Mouse (Mus musculus): ENCODE data around the gene Klhl8. TPM values are rescaled to one million over a fixed set of nuclear protein-coding genes. Genes with fewer than 3 reads are reported as not detected.

The Klhl8 gene
- total RNA-seq, 2 experiments from 2014 or later = 34.2 to 34.3 TPM

DNA sequence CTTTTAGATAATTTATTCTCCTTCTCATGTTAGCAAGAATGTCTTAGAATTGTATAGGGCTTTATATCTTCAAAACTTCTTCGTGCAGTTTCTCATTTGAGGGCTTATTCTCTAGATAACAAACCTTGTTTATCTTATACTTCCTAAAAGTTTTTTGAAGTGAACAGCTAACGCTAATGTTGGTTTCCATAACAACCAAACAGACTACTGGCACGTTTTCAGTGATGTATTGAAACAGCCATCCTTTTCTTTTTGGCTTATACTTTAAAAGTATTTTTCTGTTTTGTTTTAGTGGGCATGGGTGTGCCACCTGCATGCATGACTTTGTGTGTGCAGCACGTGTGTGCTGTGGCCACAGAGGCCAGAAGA lies 95.8 kb downstream of the Klhl8 start:
- no peak for DNase-seq (ENCODE audit: extremely low spot score in 1 of 2, low spot score in 1 of 2)

DNA sequence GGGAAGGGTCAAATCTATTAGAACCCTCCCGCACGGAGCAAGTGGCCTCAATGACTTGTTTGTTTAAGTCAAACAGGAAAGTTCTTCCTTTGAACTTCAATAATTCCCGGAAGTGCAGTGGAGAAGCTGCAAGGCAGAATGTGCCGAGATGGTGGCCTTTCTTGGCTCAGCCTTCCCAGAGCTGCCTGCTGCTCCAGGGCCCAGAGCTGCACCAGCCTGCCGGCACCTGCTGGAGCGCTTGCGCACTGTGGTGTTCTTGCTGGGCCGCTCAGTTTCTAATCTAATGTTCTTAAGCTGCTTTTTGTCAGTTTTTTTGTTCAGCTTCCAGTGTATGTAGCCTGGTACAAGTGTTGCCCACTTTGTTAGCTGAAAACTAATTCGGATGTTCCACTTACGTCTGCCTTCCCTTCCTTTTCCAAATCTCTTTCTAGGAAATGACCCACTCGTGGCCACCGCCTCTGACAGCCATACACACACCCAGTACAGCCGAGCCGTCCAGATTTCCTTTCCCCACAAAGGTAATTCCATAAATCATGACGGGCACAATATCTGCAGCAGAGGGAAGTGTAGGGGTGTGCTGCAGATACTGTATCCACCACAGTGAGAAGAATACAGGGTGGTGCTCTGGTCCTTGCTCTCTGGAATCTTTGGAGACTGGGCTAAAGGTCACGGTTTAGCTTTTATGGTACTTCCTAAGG lies 96.4 kb downstream of the Klhl8 start:
- DNase-seq (ENCODE audit: extremely low spot score in 1 of 2, low spot score in 1 of 2) = no peak

DNA sequence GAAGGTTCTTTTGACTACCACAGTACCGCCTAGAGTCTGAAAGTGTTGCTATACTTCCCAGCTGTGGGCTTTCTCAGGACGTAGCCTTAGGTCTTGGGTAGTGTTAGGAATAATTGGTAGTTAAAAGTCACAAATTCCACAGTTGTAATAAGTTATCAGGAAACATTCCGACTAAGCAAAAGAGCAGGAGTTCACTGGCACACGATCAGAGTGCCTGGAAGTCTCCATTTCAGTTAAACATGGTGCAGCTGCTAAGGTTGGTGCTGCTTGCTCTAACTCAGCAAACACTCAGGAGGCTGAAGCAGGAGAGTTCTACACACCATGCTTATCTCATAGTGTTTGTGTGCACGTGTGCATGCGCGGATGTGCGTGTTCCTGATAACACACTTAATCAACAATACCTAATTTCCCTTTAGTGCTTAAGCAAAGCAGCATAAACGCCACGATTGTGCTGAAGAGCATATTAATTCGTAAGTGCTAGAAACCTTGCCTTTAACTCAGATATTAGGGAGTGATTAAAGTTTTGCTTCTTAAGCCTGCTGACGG lies 97.0 kb downstream of the Klhl8 start:
- no peak for DNase-seq (ENCODE audit: extremely low spot score in 1 of 2, low spot score in 1 of 2)

DNA sequence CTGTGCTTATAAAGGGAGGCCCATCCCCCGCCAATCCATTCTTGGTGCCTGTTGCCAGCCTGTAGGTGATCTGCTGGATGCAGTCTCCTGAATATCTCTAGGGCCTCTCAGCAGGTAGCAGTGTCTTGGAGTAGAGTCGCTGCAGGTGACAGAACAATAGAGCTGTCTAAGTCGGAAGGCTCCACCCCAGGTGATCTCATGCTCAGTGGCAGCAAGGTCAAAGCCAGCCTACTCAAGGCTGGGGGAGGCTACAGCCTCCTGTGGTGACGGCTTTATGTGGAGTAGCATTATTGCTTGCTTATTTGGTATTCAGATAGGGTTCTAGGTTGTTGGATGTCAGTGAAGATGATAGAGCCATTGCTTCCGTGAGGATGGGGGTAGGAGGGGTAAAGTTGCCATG lies 97.8 kb downstream of the Klhl8 start:
- DNase-seq (ENCODE audit: extremely low spot score in 1 of 2, low spot score in 1 of 2) = no peak

Other genes with a start within 250 kb of the Klhl8 start
- gene Aff1, start 218.9 kb downstream of the Klhl8 start, total RNA-seq (2021) = 10 to 100 TPM; 14.1 to 14.2 TPM
- gene Hsd17b13, start 66.2 kb upstream of the Klhl8 start, total RNA-seq (2021) = not detected
- 10 to 100 TPM; 50.2 to 56.0 TPM for gene Hsd17b11, start 110.7 kb upstream of the Klhl8 start, total RNA-seq (2021)
- 10 to 100 TPM; 74.8 to 77.0 TPM for gene Nudt9, start 135.0 kb upstream of the Klhl8 start, total RNA-seq (2021)
- gene Gm17660, start 166.3 kb upstream of the Klhl8 start, total RNA-seq (2021) = under 1 TPM in 1 of 2 experiments, not detected in 1; 0.76 TPM
- 1,000 to 10,000 TPM; 1,421 to 1,512 TPM for gene Sparcl1, start 202.5 kb upstream of the Klhl8 start, total RNA-seq (2021)

Measured in layer of hippocampus, postnatal 25 days (tissue).